Mouse (Mus musculus) brain, embryonic 18.5 days (tissue): ENCODE data around the gene Swsap1.

ENCODE experiments used
- DNase-seq: peaks from one replicate; pipeline ENCODE4 v3.0.0-alpha.2; 2012; ENCODE audit warnings: low read depth, low spot score

Gene Swsap1

GRCm38 (mm10) chr9:21955570-21956281, at the start of gene Swsap1:
Swsap1 (plus strand) TSS chr9:21955755.
- DNase-seq: peak; percentile 98

GRCm38 (mm10) chr9:21908216-21908615, 47.3 kb upstream of the Swsap1 start:
- no peak for DNase-seq

GRCm38 (mm10) chr9:21909474-21910223, 45.9 kb upstream of the Swsap1 start:
- DNase-seq: no peak

- DNase-seq: no peak
Observed at GRCm38 (mm10) chr9:21916851-21917492, 38.6 kb upstream of the Swsap1 start.

GRCm38 (mm10) chr9:21917493-21918034, 38.0 kb upstream of the Swsap1 start:
- peak; percentile 30 for DNase-seq

- DNase-seq: peak; percentile 78
Observed at GRCm38 (mm10) chr9:21918035-21918592, 37.4 kb upstream of the Swsap1 start, which contains the start of gene Rab3d. Rab3d (minus strand) TSS chr9:21918192.

GRCm38 (mm10) chr9:21918692-21919384, 36.7 kb upstream of the Swsap1 start:
- no peak for DNase-seq

GRCm38 (mm10) chr9:21923036-21923435, 32.5 kb upstream of the Swsap1 start:
- DNase-seq: no peak

- DNase-seq: no peak
Observed at GRCm38 (mm10) chr9:21923490-21924098, 32.0 kb upstream of the Swsap1 start.

GRCm38 (mm10) chr9:21924099-21924493, 31.5 kb upstream of the Swsap1 start:
- DNase-seq: no peak

GRCm38 (mm10) chr9:21925034-21925433, 30.5 kb upstream of the Swsap1 start:
- DNase-seq: no peak

- DNase-seq: no peak
Observed at GRCm38 (mm10) chr9:21925506-21925905, 30.0 kb upstream of the Swsap1 start.

- DNase-seq: no peak
Observed at GRCm38 (mm10) chr9:21926155-21926554, 29.4 kb upstream of the Swsap1 start.

- DNase-seq: no peak
Observed at GRCm38 (mm10) chr9:21926784-21927183, 28.8 kb upstream of the Swsap1 start.

- peak; percentile 89 for DNase-seq
Observed at GRCm38 (mm10) chr9:21927208-21927753, 28.3 kb upstream of the Swsap1 start, which contains the start of the genes Ccdc159 and Tmem205. Ccdc159 (plus strand) TSS chr9:21927471. Tmem205 (minus strand) TSS chr9:21927556.

- DNase-seq: no peak
Observed at GRCm38 (mm10) chr9:21929208-21929607, 26.3 kb upstream of the Swsap1 start.

- DNase-seq: no peak
Observed at GRCm38 (mm10) chr9:21932006-21932405, 23.5 kb upstream of the Swsap1 start.

GRCm38 (mm10) chr9:21932445-21933137, 23.0 kb upstream of the Swsap1 start:
- no peak for DNase-seq

- DNase-seq: no peak
Observed at GRCm38 (mm10) chr9:21934021-21934420, 21.5 kb upstream of the Swsap1 start.
